Mouse (Mus musculus) B cell, adult (primary cell): ENCODE measurements around the gene Srsf6. TPM values are rescaled to one million over a fixed set of nuclear protein-coding genes. Genes with fewer than 3 reads are reported as not detected.

Source experiments
- total RNA-seq: library from RNA; stranded (reverse); gene quantifications from 4 replicates; pipeline ENCODE4 v1.2.4, GENCODE M21; 2023; ENCODE audit not compliant: inconsistent age

Gene Srsf6
- total RNA-seq, result 396 to 416 TPM (median 404 TPM) in 4 replicates

DNA sequence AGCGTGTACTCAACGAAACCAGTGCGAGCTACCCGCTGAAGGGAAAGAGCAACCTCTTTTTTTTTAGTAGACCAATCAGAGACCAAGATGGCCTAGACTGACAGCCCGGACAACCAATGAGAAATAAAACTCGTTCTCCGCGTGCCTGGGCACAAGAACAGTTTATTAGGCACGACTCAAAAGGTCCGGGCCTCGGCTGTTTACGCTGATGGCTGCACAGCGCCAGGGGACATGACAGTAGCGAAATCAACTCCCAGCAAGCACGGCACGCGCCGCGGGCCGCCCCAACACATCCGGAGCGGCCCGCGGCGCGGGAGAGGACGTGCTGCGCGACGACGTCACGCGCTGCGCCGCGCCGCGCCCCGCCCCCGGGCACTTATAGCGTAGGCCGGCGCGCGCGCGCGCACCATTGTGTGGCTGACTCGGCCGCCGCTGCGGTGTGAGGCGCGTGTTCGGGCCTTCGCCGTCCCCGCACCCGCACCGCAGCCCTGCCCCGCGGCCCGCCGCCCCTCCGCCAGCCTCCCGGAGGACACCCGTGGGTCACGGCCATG is at the start of gene Srsf6:
Gene Srsf6 (plus strand): TSS at position 406 of the 551 bp plus-strand sequence.

GRCm38 (mm10) chr2:162943148-162943846 is 12.0 kb downstream of the Srsf6 start, which contains the start of gene L3mbtl1:
Gene L3mbtl1 (plus strand): TSS chr2:162943472.

Other genes starting within 250 kb of the Srsf6 start
- 1.6 to 3.7 TPM (median 2.2 TPM) in 3 of 4 replicates, not detected in the other for gene L3mbtl1, start 11.9 kb downstream of the Srsf6 start, total RNA-seq
- gene Sgk2, start 55.8 kb downstream of the Srsf6 start, total RNA-seq, result not detected in 4 replicates
- 28.1 to 35.1 TPM (median 34.2 TPM) in 4 replicates for gene Ift52, start 85.8 kb downstream of the Srsf6 start, total RNA-seq
- gene Mybl2, start 123.2 kb downstream of the Srsf6 start, total RNA-seq, result 3.8 to 6.0 TPM (median 5.6 TPM) in 4 replicates
- gene Gtsf1l, start 156.3 kb downstream of the Srsf6 start, total RNA-seq, result not detected in 4 replicates